Mouse (Mus musculus) midbrain, embryonic 15.5 days (tissue): ENCODE data around the gene Ctrc. TPM values are rescaled to one million over a fixed set of nuclear protein-coding genes. Genes with fewer than 3 reads are reported as not detected.

ENCODE experiments used
- ATAC-seq: fragments of 200-750 bp; cut with Nextera tagmentation; replicated peaks from 2 replicates; pipeline ENCODE4 v1.8.0; 2017; ENCODE audit warnings: moderate TSS enrichment
- H3K27ac ChIP-seq: fragments of 300-500 bp; sonication (generic); 2 replicates; pipeline ENCODE4 v1.5.1; 2015; ENCODE audit warnings: mild to moderate bottlenecking, inconsistent platforms
- H3K27me3 ChIP-seq: fragments of 300-500 bp; sonication (generic); replicated peaks from 2 replicates; pipeline ENCODE4 v1.6.1; 2015; ENCODE audit warnings: inconsistent platforms
- H3K36me3 ChIP-seq: fragments of 300-500 bp; sonication (generic); replicated peaks from 2 replicates; pipeline ENCODE4 v1.6.1; 2015; ENCODE audit warnings: inconsistent platforms
- H3K4me1 ChIP-seq: fragments of 300-500 bp; sonication (generic); 2 replicates; pipeline ENCODE4 v1.6.1; 2015; ENCODE audit warnings: inconsistent platforms
- H3K4me2 ChIP-seq: fragments of 300-500 bp; sonication (generic); 2 replicates; pipeline ENCODE4 v1.6.1; 2015; ENCODE audit warnings: inconsistent platforms, mild to moderate bottlenecking, moderate library complexity
- H3K4me3 ChIP-seq: fragments of 300-500 bp; sonication (generic); 2 replicates; pipeline ENCODE4 v1.5.1; 2015; ENCODE audit warnings: mild to moderate bottlenecking, inconsistent platforms
- H3K9ac ChIP-seq: fragments of 300-500 bp; sonication (generic); 2 replicates; pipeline ENCODE4 v1.6.1; 2015; ENCODE audit warnings: mild to moderate bottlenecking, inconsistent platforms
- H3K9me3 ChIP-seq: fragments of 300-500 bp; sonication (generic); 2 replicates; pipeline ENCODE4 v1.6.1; 2016; ENCODE audit warnings: inconsistent platforms
- WGBS: fragments of 180-500 bp; shearing (Covaris S2); methylation state at CpG from one replicate; pipeline ENCODE4 v1.1.7; 2015; ENCODE audit warnings: mixed read lengths; 5-methylcytosine and 5-hydroxymethylcytosine counted together
- polyA plus RNA-seq: library from polyadenylated mRNA; unstranded; fragments of >200 nt; fragmentation: Nextera tagmentation; extraction: Ambion mirVana; gene quantifications from 2 replicates; pipeline ENCODE4 v1.2.1, GENCODE M21; 2015

Ctrc gene
- polyA plus RNA-seq, 1 experiment from 2014 or later: not detected

DNA sequence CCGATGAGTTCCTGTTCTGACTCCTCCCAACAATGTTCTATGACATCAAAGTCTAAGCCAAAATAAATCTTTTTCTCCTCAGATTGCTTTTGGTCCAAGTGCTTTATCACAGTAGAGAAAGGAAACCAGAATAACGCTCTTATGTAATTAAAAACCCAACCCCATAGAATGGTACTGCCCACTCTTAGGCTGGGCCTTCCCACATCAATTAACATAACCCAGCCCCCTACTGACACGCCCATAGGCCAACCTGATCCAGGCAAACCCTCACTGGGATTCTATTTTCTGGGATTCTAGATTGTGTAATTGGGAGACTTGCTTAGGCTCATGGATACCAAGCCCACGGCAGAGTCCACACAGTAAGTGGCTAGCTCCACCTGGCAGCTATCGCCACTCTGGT lies 18.8 kb upstream of the Ctrc start:
- peaks cover 26% of the 10 kb centered on the region for H3K4me1 ChIP-seq
- no peak overlapping the region for H3K9ac ChIP-seq
- ATAC-seq: no peak
- 97% methylated on average over 5 of the region's 5 CpGs for WGBS
- H3K27me3 ChIP-seq: no peaks in the 10 kb centered on the region
- no peak overlapping the region for H3K4me2 ChIP-seq
- H3K4me3 ChIP-seq: no peak overlapping the region
- H3K27ac ChIP-seq: no peak overlapping the region
- H3K9me3 ChIP-seq: no peaks in the 10 kb centered on the region
- H3K36me3 ChIP-seq: 0 out of 2 replicates have a peak, but pooled peaks cover 15% of the 10 kb centered on the region

DNA sequence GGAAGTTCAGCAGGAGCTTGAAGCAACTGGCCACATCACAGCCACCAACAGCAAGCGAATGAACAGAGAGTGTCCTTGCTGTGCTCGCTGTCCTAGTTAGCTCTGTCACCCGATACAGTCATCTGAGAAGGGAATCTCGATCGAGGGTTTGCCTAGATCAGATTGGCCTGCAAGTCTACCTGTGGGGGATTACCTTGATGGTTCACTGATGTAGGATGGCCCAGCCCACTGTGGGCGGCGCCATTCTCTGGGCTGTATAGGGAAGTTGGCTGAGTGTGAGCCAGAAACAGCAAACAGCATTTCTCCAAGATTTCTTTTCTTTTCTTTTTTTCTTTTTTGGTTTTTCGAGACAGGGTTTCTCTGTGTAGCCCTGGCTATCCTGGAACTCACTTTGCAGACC lies 18.3 kb upstream of the Ctrc start:
- Histone ChIP-seq H3K9ac (no peak overlapping the region), H3K27ac (no peak overlapping the region), H3K27me3 (no peaks in the 10 kb centered on the region), H3K4me2 (no peak overlapping the region), H3K4me1 (peaks cover 23% of the 10 kb centered on the region), H3K36me3 (0 out of 2 replicates have a peak, but pooled peaks cover 15% of the 10 kb centered on the region), H3K9me3 (no peaks in the 10 kb centered on the region), H3K4me3 (no peak overlapping the region)
- WGBS: 97% methylated on average over 8 of the region's 8 CpGs
- ATAC-seq: no peak

DNA sequence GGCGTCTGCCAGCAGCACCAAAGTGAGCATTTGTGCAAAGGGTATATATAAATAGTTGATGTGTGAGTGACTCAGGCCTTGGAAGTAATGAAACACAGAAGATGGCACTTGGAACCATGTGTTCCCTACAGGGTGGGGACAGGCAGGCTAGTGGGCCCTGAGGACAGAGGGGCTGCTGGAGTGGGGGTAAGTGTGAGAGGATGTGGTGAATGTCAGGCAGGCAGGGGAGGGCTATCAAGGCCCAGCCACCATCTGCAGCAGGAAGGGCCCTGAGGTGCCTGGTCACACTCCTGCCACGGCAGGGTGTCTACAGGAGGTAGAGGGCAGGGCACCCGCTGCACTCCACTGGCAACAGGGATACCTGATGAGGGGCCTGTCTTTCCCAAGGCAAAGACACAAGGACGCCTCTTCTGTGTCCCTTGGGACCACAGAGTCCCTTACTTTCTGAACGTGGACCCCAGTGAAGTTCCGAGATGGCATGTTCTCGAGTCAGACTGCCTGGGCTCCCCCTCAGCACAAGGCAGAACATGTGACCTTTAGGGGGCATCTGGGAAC lies 17.6 kb upstream of the Ctrc start:
- H3K27me3 ChIP-seq: no peaks in the 10 kb centered on the region
- WGBS: 92% methylated on average over 7 of the region's 7 CpGs
- no peak for ATAC-seq
- H3K9me3 ChIP-seq: no peaks in the 10 kb centered on the region
- H3K4me2 ChIP-seq: no peak overlapping the region
- no peak overlapping the region for H3K4me3 ChIP-seq
- no peak overlapping the region for H3K9ac ChIP-seq
- H3K36me3 ChIP-seq: 0 out of 2 replicates have a peak, but pooled peaks cover 15% of the 10 kb centered on the region
- H3K27ac ChIP-seq: no peak overlapping the region
- peaks cover 20% of the 10 kb centered on the region for H3K4me1 ChIP-seq

DNA sequence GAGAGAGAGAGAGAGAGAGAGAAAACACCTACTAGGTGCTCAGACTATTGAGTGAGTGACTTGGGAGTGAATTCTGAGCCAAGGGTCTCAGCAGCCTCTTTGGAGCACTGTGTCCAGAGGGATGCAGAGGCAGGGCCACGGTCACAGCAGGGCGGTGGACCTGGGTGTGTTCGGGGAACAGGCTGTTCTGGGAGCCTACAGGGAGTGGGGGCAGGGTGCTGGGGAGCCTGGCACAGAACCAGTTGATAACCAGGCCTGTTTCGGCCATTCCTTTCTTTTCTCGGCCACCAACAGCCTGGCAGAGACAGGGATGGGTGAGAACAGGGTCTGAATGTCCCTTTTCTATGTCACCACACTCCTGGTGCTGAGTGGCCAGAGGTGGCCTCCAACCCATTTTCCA lies 16.7 kb upstream of the Ctrc start:
- H3K36me3 ChIP-seq: 0 out of 2 replicates have a peak, but pooled peaks cover 15% of the 10 kb centered on the region
- no peaks in the 10 kb centered on the region for H3K27me3 ChIP-seq
- 80% methylated on average over 5 of the region's 5 CpGs for WGBS
- no peak overlapping the region for H3K4me2 ChIP-seq
- ATAC-seq: no peak
- H3K9me3 ChIP-seq: no peaks in the 10 kb centered on the region
- H3K4me3 ChIP-seq: no peak overlapping the region
- no peak overlapping the region for H3K27ac ChIP-seq
- H3K9ac ChIP-seq: no peak overlapping the region
- peaks cover 16% of the 10 kb centered on the region for H3K4me1 ChIP-seq

DNA sequence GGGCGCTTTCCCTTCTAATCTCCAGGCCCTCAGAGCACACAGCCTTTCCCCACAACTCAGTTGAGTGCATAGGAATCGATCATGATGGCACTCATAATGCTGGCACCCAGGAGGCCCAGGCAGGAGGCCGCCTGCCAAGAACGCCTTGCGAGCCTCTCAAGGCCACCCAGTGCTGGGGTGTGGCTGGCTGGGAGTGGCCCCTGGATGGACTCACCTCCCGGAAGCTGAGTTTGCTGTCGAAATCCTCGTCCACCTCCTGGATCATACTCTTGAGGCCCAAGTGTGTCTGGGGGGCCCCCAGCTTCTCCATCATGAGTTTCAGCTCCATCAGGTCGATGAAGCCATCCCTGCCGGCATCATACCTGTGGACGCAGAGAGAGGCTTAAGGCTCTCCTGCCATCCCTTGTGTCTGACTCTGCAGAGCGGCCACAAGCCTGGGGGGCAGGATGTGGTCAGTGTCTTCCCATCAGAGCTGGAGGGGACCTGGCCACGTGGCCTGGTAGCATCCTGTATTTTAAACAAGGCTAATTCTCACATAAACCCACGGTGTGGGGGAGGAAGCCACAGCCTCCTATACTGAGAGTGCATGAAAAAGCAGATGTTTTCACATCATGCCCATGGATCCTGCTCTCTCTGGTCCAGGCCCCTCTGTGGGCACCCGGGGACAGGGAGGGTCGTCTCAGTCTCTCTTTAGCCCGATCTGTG lies 15.6 kb upstream of the Ctrc start:
- no peak overlapping the region for H3K4me3 ChIP-seq
- no peak for ATAC-seq
- H3K27me3 ChIP-seq: no peaks in the 10 kb centered on the region
- H3K9me3 ChIP-seq: no peaks in the 10 kb centered on the region
- 90% methylated on average over 17 of the region's 17 CpGs for WGBS
- 0 out of 2 replicates have a peak, but pooled peaks cover 7% of the 10 kb centered on the region for H3K4me1 ChIP-seq
- no peak overlapping the region for H3K27ac ChIP-seq
- no peak overlapping the region for H3K9ac ChIP-seq
- 0 out of 2 replicates have a peak, but pooled peaks cover 15% of the 10 kb centered on the region for H3K36me3 ChIP-seq
- H3K4me2 ChIP-seq: no peak overlapping the region

DNA sequence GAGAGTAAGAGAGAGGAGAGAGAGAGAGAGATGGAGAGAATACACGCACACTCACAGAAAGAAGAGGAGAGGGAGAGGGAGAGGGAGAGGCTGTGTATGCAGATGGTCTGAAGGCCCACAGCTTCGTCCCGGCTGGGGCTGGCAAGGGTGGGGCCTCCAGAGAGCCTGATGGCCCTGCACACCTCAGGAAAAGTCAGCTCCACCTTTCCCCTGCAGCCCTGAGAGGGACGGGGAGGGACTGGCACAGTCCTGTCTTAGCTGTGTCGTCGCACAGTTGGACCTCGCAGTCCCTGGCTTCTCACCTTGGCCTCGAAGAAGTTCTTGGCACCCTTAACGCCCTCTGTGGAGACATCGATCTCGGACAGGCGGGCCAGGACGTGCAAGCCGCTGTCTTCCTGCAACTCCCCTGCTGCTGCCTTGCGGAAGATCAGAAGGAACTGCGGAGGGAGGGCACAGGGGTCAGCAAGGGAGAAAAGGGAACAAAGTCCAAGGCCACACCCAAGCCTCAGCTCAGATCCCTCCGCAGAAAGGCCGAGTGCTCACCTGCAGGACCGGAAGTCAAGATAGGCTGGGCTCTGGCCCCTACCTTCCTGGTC lies 14.2 kb upstream of the Ctrc start:
- Histone ChIP-seq H3K4me1 (0 out of 2 replicates have a peak, but pooled peaks cover 2% of the 10 kb centered on the region), H3K4me2 (no peak overlapping the region), H3K27ac (no peak overlapping the region), H3K4me3 (no peak overlapping the region), H3K36me3 (0 out of 2 replicates have a peak, but pooled peaks cover 15% of the 10 kb centered on the region), H3K9me3 (no peaks in the 10 kb centered on the region), H3K27me3 (no peaks in the 10 kb centered on the region), H3K9ac (no peak overlapping the region)
- 68% methylated on average over 19 of the region's 19 CpGs for WGBS
- no peak for ATAC-seq

DNA sequence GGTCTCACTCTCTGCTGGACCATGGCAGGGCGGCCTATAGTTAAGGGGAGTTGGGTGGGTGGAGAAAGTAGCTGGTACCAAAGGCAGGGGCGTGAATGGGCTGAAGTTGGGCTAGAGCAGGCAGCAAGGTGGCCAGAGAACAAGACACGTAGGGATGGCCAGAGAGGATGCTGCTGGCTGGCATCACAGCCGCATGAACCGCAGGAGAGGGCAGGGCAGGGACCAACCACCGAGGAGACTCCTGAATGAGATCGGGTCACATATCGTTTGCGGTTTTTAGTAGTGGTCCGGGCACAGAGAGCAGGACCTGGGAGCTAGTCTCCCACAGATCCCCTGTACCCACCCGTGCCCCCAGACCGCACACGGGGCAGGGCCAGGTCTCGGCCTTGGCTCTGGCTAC lies 13.2 kb upstream of the Ctrc start:
- H3K27ac ChIP-seq: no peak overlapping the region
- H3K4me3 ChIP-seq: no peak overlapping the region
- no peaks in the 10 kb centered on the region for H3K27me3 ChIP-seq
- no peak for ATAC-seq
- H3K9ac ChIP-seq: no peak overlapping the region
- WGBS: 92% methylated on average over 14 of the region's 14 CpGs
- H3K9me3 ChIP-seq: no peaks in the 10 kb centered on the region
- 0 out of 2 replicates have a peak, but pooled peaks cover 15% of the 10 kb centered on the region for H3K36me3 ChIP-seq
- 0 out of 2 replicates have a peak, but pooled peaks cover 2% of the 10 kb centered on the region for H3K4me1 ChIP-seq
- no peak overlapping the region for H3K4me2 ChIP-seq

DNA sequence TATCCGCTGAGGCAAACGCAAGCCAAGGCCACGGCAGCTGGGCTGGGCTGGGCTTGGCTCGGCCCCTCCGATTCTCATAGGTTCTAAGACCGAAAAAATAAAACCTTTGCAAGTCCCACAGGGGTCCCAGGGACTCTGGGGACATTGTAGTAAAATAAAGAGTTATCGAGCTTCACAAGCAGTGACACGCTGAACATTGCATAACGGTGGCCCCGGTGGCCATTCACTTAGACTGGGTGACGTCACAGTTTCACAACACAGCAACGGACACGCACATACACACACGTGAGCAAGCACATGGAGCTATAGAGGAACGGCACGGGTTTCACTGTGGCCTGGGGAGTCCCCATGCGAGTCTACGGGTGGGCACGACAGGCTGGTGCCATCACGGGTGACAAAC lies 12.3 kb upstream of the Ctrc start:
- Histone ChIP-seq H3K4me1 (0 out of 2 replicates have a peak, but pooled peaks cover 2% of the 10 kb centered on the region), H3K36me3 (0 out of 2 replicates have a peak, but pooled peaks cover 15% of the 10 kb centered on the region), H3K9ac (no peak overlapping the region), H3K4me2 (no peak overlapping the region), H3K27me3 (no peaks in the 10 kb centered on the region), H3K27ac (no peak overlapping the region), H3K4me3 (no peak overlapping the region), H3K9me3 (no peaks in the 10 kb centered on the region)
- WGBS: 88% methylated on average over 20 of the region's 20 CpGs
- no peak for ATAC-seq

DNA sequence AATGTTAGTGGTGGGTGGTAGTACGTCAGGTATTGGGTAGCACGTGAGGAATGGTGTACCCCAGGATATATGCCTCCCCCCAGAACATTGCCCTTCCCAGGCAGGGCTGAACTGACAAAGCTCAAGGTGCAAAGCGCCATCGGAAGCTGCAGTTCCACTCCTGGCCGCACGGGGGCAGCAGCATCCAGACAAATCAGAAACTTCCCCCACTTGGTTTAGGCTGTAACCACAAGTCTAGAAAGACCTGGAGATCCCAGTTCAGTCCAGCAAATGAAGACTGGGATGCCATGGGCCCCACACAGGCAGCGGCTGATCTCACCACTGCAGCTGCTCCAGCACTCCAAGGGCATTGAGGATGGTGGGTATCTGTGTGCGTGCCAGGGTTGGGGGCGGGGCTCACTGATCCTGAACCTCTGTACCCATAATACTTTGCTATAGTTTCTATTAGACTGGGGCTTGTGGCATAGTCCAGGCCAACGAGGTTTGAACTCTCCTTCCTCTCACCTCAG lies 11.3 kb upstream of the Ctrc start:
- ATAC-seq: peak; percentile 75
- 18% methylated on average over 10 of the region's 10 CpGs for WGBS
- Histone ChIP-seq H3K4me3 (no peak overlapping the region), H3K9ac (no peak overlapping the region), H3K4me2 (no peak overlapping the region), H3K27ac (peak overlapping the region; percentile 32; the same call in 1 of the 2 replicates), H3K4me1 (0 out of 2 replicates have a peak, but pooled peaks cover 2% of the 10 kb centered on the region), H3K36me3 (0 out of 2 replicates have a peak, but pooled peaks cover 15% of the 10 kb centered on the region), H3K9me3 (no peaks in the 10 kb centered on the region), H3K27me3 (no peaks in the 10 kb centered on the region)

DNA sequence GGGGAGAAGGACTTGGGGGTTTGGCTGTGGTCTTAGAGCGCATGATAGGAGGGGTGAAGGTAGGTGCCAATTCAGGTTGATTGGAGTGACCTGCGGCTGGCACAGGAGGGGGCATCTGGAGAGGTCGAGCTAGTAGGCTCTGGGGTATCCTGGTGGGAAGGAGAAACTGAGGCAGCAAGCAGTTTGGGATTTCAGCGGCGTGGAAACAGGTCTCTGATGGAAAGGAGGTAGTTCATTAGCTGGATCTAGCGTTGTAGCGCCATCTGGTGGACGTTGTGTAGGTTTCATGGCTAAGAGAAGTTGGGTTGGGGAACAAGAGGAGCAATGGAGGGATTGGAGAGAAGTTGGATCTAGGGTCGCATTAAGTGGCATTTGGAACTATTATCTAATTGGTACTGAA lies 7.3 kb upstream of the Ctrc start:
- Histone ChIP-seq H3K4me3 (no peak overlapping the region), H3K27me3 (no peaks in the 10 kb centered on the region), H3K4me1 (0 out of 2 replicates have a peak, but pooled peaks cover 2% of the 10 kb centered on the region), H3K4me2 (no peak overlapping the region), H3K36me3 (no peaks in the 10 kb centered on the region), H3K27ac (no peak overlapping the region), H3K9me3 (no peaks in the 10 kb centered on the region), H3K9ac (no peak overlapping the region)
- WGBS: 71% methylated on average over 9 of the region's 9 CpGs
- ATAC-seq: no peak

DNA sequence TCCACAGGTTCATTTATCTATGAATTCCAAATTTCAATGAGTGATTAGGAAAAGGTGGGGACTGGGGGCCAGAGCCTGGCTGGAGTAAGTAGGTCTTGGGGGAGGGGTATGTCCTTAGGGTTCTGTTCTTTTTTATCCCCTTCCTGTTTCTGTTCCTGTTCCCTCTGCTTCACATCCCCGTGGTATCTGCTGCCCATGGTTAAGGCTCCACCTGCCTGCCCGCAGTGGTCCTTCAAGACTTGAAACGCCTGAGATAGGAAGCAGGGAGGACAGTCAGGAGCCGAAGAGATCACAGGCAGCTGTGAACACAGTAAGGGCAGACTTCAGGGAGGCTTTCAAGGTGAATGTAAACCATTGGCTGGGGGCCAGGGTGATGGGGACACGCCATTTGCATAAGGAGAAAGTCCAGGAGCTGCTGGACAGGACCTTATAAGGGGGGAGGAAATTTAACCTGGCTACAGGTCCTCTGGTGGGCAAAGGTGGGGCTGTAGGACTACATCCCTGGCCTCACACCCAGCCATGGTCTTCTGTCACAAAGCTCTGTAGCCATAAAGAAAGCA lies 11.5 kb downstream of the Ctrc start:
- Histone ChIP-seq H3K4me3 (no peak overlapping the region), H3K4me1 (no peaks in the 10 kb centered on the region), H3K27me3 (no peaks in the 10 kb centered on the region), H3K9me3 (no peaks in the 10 kb centered on the region), H3K27ac (no peak overlapping the region), H3K9ac (no peak overlapping the region), H3K36me3 (no peaks in the 10 kb centered on the region), H3K4me2 (no peak overlapping the region)
- 75% methylated on average over 5 of the region's 5 CpGs for WGBS
- no peak for ATAC-seq

DNA sequence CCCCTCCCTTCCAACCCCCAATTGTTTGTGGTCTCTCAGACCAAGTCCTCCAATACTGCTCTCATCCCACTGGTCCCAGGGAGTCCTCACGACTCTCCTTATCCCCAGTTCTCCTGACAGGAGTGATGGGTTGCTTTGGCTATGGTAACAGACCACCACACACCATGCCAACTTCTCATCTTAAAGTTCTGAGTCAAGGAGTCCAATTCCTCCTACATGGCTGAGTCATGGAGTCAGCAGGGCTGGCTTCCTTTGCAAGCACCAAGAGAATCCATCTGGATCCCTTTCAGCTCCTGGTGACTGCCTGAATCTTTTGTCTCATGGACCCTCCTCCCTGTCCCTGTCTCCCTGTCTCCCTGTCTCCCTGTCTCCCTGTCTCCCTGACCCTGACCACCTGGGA lies 12.2 kb downstream of the Ctrc start:
- Histone ChIP-seq H3K27me3 (no peaks in the 10 kb centered on the region), H3K9ac (no peak overlapping the region), H3K36me3 (no peaks in the 10 kb centered on the region), H3K4me1 (no peaks in the 10 kb centered on the region), H3K27ac (no peak overlapping the region), H3K9me3 (no peaks in the 10 kb centered on the region), H3K4me3 (no peak overlapping the region), H3K4me2 (no peak overlapping the region)
- 46% methylated on average over 1 of the region's 1 CpGs for WGBS
- ATAC-seq: no peak
